Mouse (Mus musculus) testis, postnatal 14 days (tissue): ENCODE data around the gene Ccdc181.
"Not testable (repeated sequence)": the region's sequence is repeated elsewhere in the genome, so short reads cannot be mapped to it uniquely, and the experiment has no call there.

Experiments used
- DNase-seq: peaks from one replicate; pipeline ENCODE4 v3.0.0; 2021; ENCODE audit warnings: low spot score

Ccdc181 gene

GRCm38 (mm10) chr1:164275455-164275954 is at the start of gene Ccdc181:
Gene Ccdc181, plus strand, starts transcription at chr1:164275585.
- peak; percentile 96 for DNase-seq

DNA sequence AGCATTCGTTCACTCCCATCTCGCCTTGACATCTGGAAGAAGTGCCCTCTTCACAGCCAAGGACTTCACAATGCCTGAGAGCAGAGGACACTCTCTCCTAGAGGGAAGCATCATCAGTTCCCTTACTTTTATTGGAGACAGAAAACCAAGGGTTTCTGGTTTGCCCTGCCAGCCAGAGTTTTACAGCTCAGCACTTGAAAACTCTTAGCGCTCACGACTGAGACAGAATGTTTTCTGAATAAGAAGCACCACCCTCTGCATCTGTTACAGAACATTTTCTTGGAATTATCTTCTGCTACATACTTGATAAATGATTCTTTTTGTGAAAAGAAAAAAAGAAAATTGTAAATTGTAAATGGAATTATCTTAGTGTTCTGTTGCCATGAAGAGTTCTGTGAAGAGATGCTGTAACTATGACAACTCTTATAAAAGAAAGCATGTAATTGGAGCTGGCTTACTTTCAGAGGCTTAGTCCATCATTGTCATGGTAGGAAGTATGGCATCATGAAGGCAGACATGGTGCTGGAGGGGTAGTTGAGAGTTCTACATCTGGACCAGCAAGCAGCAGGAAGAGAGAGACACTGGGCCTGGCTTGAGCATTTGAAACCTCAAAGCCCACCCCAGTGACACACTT is 43.3 kb upstream of the Ccdc181 start:
- not testable (repeated sequence) for DNase-seq

DNA sequence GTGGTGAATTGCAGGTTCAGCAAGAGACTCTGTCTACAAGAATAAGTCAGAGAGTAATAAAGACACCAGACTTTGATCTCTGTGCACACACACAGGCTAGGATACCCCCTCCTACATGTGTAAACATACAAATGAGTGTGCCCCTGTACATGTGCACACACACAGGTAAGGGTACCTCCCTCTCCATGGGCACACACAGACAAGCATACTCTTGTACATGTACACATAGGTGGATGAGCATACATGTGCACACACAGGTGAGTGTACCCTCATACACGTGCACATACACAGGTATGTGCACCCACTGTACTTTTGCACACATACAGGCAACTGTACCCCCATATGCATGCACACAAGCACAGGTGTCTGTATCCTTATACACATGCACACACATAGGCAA is 41.9 kb upstream of the Ccdc181 start:
- DNase-seq: no peak

DNA sequence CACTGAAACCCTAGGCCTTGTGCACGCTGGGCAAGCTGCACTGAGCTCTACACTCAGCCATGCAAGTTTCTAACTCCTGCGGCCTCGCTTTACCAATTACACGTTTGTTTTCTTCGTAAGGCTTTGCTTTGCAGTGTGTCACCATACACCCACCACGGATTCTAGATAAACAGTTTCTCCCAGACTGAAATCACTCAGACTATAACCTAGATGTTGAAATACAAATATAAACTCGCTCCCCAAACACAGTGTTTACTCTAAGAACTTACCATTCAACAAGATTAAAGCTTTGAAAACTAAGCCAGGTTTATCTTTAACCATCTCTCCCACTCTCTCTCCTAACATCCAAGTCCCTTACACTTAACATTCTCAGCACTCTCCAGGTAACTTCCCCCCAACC is 40.3 kb upstream of the Ccdc181 start:
- DNase-seq: no peak

DNA sequence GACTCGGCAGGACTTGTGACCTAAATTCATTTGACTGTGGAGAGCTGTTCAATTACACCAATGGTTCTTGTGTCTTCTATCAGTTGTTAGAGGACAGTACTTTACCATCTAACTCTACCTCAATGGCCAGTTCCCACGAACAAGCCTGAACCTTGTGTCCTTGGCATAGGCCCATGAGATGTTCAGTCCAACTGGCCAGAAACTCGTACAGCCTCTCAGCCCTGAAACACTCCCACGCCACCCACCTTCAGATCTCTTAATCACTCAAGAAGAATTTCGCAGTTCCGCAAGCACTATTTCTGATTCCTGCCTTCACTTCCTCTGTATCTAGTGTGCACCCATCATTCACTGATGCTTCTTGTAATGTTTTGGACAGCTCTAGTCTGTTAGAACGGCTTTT is 39.3 kb upstream of the Ccdc181 start:
- DNase-seq: peak; percentile 84

GRCm38 (mm10) chr1:164241494-164241893 is 33.9 kb upstream of the Ccdc181 start:
- DNase-seq: no peak

GRCm38 (mm10) chr1:164242809-164243208 is 32.6 kb upstream of the Ccdc181 start:
- DNase-seq: no peak

DNA sequence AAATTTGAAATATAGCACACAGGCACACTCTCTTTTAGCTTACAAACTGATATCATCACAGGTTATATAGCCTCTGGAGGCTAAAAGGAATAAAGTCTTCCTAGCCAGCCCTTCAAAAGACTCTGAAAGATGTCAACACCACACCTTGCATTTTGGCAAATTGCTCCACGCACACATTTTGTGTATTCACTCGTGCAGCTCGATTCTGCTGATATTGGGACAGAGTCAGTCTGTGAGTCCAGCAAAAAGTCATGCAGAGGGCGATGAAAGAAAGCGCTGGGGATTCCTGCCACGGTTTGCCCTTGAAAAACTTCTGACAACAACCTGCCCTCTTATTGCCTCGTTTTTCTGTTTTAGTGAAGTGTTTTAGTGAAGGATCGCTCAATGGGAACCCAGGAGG is 27.9 kb upstream of the Ccdc181 start:
- DNase-seq: no peak

GRCm38 (mm10) chr1:164247971-164248370 is 27.4 kb upstream of the Ccdc181 start:
- DNase-seq: peak; percentile 18

- DNase-seq: peak; percentile 97
These were observed 26.7 kb upstream of the Ccdc181 start, which contains the start of gene Slc19a2 for GRCm38 (mm10) chr1:164248465-164249331. Gene Slc19a2, plus strand, starts transcription at chr1:164249046.

DNA sequence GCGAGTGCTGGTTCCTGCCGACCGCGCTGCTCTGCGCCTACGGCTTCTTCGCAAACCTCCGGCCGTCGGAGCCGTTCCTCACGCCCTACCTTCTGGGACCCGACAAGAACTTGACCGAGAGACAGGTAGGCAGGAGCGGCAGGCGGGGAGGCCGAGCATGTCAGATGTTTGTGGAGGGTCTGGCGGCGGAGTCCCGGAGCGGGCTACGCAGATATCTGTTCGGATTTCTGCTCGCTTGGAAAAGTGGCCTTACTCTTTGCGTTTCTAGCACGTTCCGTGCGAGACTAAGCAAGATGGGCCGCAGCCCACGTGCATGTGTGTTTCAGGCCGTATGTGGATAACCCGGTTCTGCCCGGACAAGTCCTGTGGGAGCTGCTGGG is 26.1 kb upstream of the Ccdc181 start:
- no peak for DNase-seq

DNA sequence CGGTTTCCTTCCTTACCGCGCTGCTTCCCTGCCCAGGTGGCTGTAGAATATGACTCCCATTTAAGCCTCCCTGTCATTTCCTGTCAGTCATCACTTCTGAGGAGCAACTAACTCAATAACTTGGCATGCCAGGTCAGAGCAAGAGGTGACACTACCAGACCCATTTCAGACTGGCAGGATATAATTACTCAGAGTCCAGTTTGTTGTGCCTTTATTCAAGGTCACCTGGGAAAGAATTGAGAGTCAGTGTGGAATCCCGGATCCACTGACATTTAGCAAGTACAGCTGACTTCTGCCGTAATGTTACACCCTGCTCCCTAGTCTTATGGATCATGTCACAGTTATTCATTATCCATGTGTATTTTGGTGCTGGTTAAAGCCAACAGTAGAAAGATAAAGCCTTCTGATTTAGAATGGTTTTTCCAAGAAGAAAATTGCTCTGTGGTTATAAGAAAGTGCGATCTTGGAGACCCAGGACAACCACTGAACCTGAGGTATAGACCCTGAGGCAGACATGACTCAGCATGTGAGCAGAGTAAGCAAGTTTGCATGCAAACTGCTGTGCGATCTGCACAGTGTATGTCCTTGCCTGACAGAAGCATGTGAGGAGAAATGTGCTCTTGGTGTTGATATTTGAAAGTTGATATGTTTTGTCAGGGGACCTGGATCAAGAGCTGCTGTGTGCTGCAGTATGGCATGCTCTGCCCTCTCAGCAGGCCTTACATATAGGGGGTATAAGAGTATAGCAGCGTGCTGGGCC is 24.8 kb upstream of the Ccdc181 start:
- no peak for DNase-seq

DNA sequence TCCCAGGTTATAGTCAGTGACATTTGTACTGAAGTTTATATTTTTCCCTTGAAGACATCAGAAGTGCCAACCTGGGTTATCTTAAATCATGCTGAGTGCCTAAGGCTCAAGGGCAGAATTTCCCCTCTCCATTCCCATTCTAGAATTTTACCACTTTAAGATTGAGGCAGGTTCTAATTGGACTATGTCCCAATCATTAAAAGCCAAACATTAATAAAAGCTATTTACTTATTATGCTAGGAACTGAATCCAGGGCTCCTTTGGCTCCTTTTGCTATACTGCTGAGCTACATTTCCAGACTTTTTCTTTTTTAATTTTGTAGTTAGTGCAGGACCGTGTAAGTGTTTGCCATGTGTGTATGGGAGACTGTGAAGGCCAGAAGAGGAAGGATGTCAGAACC is 23.9 kb upstream of the Ccdc181 start:
- DNase-seq: no peak

- DNase-seq: no peak
These were observed 22.8 kb upstream of the Ccdc181 start for GRCm38 (mm10) chr1:164252551-164252950.

DNA sequence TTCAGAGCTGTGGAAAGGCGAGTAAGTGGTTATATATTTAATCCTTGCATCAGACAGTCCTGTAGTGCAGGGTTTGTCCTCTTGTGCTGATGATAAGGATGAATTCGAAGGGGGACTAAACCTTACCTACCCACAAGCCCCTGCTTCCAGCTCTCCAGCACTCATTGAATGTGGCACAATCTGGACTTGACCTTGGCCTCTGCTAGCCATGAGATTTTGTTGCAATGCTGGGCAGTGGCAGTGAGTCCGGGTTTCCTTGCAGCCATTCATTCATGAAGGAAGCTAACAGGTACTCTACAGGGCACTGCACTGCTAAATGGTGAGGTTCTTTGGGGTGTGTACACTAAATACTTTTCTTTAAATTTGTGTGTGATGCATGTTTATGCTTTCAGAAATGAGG is 20.5 kb upstream of the Ccdc181 start:
- peak; percentile 22 for DNase-seq

DNA sequence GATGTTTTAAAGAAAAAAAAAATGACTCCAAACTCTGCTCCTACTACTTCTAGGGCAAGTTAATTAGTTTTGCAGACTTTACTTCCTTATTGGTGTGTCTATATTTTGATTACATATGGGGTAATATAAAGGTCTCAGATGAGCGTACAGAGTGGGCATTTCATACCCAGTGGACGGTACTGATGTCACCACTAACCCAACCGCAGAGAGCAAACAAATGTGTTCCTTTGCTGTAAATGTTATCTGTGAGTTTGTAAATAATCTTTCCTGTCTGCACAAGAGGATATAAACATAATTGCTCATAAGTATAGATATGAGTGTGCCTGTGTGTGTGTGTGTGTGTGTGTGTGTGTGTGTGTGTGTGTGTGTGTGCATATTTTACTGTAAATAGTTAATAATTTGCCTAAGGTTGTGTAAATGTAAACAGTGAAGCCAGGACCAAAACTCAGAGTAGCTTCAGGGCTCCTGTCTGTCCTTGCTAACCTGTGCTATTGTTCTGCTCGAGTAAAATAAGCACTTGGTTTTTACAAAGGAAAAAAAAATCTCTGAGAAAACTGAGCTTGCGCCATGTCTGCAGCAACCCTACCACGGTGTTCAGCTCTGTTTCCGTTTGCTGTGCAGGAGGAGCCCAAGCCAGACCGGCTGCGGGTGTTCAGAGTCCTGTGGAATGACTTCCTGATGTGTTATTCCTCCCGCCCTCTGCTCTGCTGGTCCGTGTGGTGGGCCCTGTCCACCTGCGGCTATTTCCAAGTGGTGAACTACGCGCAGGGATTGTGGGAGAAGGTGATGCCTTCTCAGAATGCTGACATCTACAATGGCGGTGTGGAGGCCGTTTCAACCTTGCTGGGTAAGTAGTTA is 15.0 kb upstream of the Ccdc181 start:
- no peak for DNase-seq

GRCm38 (mm10) chr1:164261553-164261952 is 13.8 kb upstream of the Ccdc181 start:
- no peak for DNase-seq

GRCm38 (mm10) chr1:164270941-164271340 is 4.4 kb upstream of the Ccdc181 start:
- DNase-seq: no peak

- no peak for DNase-seq
These were observed 1.7 kb upstream of the Ccdc181 start for GRCm38 (mm10) chr1:164273659-164274058.

DNA sequence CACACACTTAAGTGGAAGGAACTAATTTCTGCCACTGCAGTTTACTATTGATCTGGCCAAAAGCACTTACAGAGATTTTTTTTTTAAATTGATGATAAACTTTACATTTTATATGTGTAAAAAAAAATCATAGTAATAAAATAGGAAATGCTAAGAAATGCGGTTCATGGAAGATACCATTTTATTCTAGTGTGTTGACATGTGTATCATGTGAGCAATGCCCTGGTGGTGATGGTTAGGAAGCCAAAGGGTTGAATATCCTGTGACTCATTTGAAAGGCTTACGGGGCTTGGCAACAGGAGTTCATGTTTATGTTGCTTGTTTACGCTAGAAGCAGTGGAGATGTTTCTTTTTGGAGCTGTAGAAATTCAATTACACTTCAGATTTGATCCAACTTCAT is 1.2 kb downstream of the Ccdc181 start:
- DNase-seq: no peak

DNA sequence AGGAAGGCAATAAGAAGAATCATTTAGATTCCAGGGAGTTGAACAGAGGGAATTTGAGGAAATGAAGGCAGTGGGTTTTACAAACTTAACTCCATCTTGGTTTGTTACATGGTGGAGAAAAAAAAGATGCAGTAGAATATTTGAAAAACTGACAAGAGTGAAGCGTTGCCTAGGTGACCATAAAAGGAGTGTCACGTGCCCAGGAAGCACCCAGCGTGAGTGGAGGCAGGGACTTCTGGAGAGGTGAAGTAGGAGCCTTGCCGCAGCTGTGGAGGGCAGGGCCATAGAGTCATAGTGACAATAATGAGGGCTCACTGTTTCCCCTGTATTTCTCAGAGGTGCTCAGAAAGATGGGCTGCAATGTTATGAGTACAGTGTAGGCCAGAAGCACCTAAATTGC is 3.9 kb downstream of the Ccdc181 start:
- DNase-seq: no peak

GRCm38 (mm10) chr1:164284007-164284406 is 8.6 kb downstream of the Ccdc181 start:
- no peak for DNase-seq
